Mouse (Mus musculus): ENCODE measurements around the gene Cd93.

Cd93 gene

GRCm38 (mm10) chr2:148402227-148402626, 41.1 kb downstream of the Cd93 start:
- DNase-seq (ENCODE audit: low read depth, low spot score) = no peak

- DNase-seq (ENCODE audit: low read depth, low spot score) = no peak
Observed at GRCm38 (mm10) chr2:148398901-148399685, 44.3 kb downstream of the Cd93 start.

- no peak for DNase-seq (ENCODE audit: low read depth, low spot score)
Observed at GRCm38 (mm10) chr2:148397784-148398100, 45.6 kb downstream of the Cd93 start.

- no peak for DNase-seq (ENCODE audit: low read depth, low spot score)
Observed at GRCm38 (mm10) chr2:148397015-148397783, 46.2 kb downstream of the Cd93 start.

- DNase-seq (ENCODE audit: low read depth, low spot score) = no peak
Observed at GRCm38 (mm10) chr2:148396209-148396608, 47.2 kb downstream of the Cd93 start.

- DNase-seq (ENCODE audit: low read depth, low spot score) = no peak
Observed at GRCm38 (mm10) chr2:148395131-148396051, 48.0 kb downstream of the Cd93 start, which contains the start of gene Sstr4. TSS of gene Sstr4 (plus strand) at chr2:148395344.

- no peak for DNase-seq (ENCODE audit: low read depth, low spot score)
Observed at GRCm38 (mm10) chr2:148393846-148394245, 49.5 kb downstream of the Cd93 start.

- no peak for DNase-seq (ENCODE audit: low read depth, low spot score)
Observed at GRCm38 (mm10) chr2:148393149-148393548, 50.2 kb downstream of the Cd93 start.

GRCm38 (mm10) chr2:148387652-148388581, 55.4 kb downstream of the Cd93 start:
- DNase-seq (ENCODE audit: low read depth, low spot score) = no peak

- DNase-seq (ENCODE audit: low read depth, low spot score) = no peak
Observed at GRCm38 (mm10) chr2:148386927-148387326, 56.4 kb downstream of the Cd93 start.
